Mouse (Mus musculus) liver, embryonic 14.5 days (tissue): Measurements from ENCODE around the gene 4930449I24Rik.
"Not testable (repeated sequence)": the region's sequence is repeated elsewhere in the genome, so short reads cannot be mapped to it uniquely, and the experiment has no call there.

ENCODE experiments used
- CTCF ChIP-seq: IDR thresholded peaks from 2 replicates; pipeline ENCODE4 v1.5.1; 2016; ENCODE audit warnings: antibody characterized with exemption, low read depth, control low read depth
- EP300 ChIP-seq: IDR thresholded peaks from 2 replicates; pipeline ENCODE4 v1.6.1; 2016; ENCODE audit warnings: antibody characterized with exemption, low read depth

DNA sequence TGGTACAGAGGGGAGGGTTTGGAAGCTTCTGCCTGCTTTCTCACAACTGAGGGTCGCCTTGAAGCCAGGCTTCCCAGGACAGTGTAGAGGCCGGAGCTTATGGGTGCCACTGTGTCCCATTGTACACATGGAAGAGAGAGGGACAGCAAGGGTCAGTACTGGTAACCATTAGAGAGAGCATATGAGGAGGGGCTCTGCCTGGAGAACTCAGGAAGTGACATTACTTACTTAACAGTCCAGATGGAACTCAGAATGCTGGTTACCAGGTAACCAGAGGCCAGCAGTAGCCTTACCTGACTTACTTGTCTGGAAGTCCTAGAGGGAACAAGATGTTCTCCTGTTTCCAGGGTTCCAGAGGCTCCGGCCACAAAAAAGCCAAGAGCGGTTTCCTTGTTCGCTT is at the start of gene 4930449I24Rik:
- not testable (repeated sequence) for TF ChIP-seq CTCF, EP300
